Mouse (Mus musculus) frontal cortex, postnatal 14 days (tissue): Measurements from ENCODE around the gene Dand5.

ENCODE experiments used
- DNase-seq, 2 experiments: peaks; one replicate each; pipeline ENCODE4 v3.0.0; 2022; ENCODE audit warnings: low spot score in 2 of 2

Gene Dand5

DNA sequence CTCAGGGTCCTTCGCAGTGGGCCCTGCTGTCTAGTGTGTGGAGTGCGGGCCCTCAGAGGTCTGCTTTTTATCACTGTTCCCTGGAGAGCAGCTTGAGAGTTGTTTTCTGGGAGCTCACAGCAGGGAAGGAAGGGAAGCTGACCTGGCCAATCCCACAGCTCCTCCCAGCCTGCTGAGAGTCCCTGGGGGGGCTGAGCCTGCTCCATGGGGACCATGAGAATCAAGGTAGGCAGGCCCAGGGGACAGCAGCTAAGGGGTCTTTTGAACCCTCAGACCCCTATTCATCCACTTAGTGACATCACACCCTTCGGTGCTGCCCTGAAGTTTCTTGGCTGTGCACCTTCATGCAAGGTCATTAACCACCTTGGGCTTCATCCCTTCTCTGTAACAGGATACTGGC is at the start of gene Dand5:
Dand5 (minus strand) TSS at position 101 of the 400 bp plus-strand sequence.
- no peak for DNase-seq

DNA sequence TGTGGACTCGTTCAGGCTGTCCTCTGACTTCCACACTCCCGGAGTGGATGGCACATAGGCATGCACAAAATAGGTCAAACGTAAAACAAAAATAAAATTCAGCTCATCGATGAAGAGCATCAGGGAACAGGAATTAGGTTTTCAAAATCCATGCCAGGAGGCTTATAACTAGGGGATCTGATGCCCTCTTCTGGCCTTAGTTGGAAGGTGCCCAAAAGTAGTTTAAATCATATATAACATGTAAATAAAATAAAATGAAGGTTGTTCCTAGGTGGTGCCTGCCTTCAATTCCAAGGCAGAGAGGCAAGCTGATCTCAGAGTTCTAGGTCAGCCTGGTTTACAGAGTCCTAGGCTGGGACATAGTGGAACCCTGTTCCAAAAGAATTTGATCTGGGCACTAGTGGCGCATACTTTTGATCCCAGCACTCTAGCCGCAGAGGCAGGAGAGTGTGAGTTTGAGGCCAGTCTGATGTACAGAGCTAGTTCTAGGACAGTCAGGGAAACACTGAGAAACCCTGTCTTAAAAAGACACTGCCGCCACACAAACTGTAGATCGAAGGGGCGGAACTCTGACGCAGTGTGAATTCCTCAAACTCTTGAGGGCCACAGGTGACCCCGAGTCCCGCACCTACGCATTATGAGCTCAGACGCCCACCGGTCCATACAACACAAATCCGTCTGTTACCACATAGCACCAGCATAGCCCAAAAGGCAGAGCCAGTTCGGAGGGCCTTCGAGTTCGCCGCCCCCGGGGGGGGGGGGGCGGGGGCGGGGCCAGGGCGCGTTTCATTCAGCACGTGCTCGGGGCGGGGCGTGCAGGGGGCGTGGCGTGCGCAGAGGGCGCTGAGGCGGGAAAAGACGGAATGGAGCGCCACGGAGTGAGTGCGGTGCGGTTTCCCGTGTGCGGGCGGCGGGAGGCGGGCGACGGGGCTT is 49.0 kb upstream of the Dand5 start, which contains the start of gene Syce2:
Syce2 (plus strand) TSS at position 736 of the 933 bp plus-strand sequence.
- peak in 1 of 2 experiments; percentile 40 for DNase-seq

DNA sequence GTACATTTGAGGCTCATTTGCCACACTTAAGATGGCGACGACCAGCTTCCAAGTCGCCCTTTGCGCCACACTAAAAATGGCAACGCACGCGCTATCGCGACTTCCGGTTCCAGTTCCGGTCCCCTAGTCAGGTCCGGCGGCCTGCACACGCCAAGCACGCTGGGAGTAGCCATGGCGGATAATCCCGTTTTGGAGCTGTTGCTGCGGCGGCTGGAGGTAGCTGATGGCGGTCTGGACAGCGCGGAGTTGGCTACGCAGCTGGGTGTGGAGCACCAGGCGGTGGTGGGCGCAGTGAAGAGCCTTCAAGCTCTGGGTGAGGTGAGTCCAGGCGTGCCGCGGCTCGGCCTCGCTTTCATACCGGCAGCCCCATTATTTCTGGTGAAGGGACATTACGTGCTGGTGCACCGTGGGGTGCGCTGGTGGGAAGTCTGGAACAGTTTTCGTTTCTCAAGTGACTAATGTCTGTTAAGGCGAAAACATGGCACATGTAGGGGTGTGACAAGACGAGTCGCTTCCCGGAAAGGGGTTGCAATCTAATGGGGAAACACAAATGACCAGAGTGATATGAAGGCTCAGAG is 34.3 kb upstream of the Dand5 start, which contains the start of gene Farsa:
Farsa (plus strand) TSS at position 126 of the 578 bp plus-strand sequence.
- DNase-seq = peak; percentile 84 to 90

DNA sequence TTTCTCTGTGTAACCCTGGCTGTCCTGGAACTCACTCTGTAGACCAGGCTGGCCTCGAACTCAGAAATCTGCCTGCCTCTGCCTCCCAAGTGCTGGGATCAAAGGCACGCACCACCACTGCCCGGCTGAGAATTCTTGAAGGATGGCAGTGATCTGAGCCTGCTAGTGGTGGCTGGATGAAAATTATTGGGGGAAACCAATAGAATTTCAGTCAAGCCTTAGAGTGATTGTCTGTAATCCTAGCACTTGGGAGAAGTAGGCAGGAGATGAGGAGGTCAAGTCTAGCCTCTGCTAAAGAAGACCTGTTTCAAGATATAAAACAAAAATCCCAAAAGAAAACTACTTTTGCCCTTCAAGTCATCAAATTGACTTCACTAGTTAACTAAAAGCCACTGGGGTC is 33.8 kb upstream of the Dand5 start:
- no peak for DNase-seq

DNA sequence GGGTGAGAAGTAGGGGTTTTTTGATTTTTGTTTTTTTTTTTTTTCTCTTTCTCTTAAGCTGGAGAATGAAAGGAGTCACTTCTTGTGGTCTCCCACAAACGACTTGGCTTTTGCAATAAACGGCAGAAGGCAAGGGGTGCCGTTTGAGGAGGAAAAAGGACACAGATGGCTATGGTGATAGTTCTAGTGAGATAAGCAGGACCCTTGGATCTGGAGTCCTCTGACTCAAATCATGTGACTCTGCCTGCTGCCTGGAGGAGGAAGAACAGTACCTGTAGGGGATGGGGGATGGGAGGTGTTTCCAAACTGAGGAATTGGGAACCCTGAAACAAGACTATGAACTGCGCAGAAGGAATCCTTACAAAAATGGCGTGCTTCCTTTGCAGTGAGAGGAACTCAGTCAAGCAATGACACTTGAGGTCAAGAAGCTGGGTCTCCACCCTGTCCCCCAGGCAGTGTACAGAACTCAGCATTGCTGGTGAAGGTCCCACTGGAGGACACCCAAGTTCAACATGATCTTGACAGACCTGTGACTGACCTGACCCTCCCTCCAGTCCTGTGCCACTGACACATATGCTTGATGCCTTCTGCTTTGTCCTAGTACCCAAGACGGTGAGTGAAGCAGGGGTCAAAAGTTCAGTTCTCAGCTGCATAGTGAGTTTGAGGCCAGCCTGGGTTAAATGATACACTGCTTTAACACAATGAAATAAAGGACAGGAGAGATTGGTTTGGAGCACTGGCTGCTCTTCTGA is 25.2 kb upstream of the Dand5 start:
- DNase-seq = no peak

DNA sequence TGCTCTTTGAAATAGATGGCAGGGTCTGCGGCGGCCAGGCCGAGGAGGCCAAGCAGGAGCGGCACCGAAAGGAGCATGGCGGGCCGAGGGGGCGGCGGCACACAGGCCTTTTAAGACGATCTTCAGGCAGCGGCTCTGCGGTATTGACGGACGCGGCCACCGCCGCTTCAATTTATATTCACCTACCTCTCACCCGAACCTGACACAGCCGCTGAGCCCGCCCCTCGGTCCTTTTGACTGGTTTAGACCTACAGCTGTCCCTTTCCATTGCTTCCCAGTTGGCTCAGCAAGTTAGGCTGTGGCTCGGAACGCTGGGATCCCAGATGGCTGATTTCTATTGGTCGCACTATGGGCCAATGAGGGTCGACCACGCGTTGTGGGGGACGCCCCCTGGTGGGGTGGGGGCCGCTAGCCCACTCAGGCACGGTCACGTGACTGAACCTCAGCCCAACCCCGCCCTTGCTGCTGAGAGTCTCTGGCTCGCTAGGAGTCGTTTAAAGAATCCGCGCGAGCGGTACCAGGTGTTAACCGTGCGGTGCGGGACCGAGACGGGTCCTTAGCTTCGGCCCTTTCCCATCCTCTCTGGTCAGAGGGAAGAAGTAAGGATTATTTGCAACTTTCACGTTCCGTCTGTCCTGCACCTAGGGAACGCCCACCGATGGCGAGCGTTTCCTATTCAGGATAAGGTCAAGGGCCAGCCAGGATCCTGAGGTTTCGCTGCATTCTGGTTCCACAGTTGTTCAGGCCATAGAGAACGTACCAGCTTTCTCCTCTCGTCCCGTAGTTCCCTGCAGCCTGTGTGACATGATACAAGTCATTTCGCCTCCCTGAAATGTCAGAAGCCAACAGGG is 24.3 kb upstream of the Dand5 start, which contains the start of gene Calr:
Calr (minus strand) TSS at position 213 of the 851 bp plus-strand sequence.
- peak; percentile 99 to 100 for DNase-seq

DNA sequence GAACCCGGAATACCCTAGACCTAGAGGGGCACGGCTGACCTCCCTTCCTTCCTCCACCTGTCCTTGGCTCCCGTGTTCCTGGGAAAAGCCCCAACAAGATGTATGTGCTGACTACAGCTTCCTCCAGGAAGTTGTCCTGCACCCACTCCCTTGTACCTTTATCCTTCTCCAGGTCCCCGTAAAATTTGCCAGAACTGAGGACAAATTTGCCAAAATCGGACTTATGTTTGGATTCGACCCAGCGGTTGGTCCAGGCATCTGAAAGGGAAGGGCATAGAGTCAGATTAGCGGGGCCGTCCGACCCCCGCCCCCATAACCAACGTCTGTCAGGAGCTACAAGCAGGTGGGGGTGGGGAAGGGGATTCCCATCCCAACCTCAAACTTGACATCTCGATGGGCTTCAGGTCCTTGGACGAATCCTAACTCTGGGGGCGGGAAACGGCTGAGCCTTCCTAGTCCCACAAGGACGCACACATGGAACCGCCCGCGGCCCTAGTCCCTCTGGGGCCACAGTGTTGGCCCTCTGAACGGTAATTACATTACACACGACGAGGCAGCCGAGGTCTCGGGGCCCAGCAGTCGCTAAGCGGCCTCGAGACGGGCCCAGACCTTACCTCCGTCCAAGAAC is 23.6 kb upstream of the Dand5 start:
- no peak for DNase-seq

DNA sequence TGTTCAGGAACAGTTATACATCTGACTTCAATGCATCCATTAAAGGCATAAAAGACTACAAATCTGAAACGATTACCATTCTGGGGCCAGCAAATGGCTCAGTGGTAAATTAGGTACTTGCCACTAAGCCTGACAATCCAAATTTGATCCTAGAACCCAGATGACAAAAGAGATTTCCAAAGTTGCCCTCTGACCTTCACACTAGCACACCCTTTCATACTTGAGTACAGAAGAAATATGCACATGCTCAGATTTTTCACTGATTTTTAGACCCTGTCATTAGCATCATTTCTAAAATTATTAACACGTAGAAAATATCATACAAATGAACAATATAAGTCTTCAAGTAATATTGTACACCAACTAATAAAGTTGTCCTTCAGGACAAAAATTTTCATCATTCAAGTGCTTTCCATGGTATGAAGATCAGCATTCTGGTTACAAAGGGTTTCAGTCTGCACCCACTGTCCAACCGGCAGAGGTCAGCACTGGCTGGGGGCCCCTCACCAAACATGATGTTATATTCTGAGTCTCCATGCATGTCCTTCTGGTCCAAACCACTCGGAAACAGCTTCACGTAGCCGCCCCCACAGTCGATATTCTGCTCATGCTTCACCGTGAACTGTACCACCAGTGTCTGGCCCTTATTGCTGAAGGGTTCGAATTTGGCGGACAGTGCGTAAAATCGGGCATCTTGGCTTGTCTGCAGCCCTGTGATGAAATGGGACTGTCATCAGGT is 22.9 kb upstream of the Dand5 start:
- no peak for DNase-seq

DNA sequence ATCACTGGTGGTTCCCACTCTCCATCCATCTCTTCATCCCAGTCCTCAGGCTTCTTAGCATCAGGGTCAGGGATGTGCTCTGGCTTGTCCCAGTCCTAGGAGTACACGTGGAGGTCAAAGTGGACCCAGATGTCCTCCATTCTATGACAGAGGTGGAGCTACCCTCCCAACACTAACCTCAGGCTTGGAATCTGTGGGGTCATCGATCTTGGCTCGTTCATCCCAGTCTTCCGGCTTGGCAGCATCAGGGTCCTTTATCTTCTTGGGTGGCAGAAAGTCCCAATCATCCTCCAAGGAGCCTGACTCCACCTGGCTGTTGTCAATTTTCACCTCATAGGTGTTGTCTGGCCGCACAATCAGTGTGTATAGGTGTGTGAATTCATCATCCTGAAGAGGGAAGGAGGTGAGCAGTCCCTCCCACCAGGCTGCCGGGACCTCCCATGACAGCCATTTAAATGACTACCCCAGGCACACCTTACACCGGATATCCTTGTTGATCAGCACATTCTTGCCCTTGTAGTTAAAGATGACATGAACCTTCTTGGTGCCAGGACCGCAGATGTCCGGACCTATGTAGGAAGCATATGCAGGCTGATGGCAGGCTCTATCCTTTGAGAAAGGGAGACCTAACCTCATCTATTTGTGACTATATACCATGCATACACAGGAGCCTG is 21.9 kb upstream of the Dand5 start:
- DNase-seq = no peak

DNA sequence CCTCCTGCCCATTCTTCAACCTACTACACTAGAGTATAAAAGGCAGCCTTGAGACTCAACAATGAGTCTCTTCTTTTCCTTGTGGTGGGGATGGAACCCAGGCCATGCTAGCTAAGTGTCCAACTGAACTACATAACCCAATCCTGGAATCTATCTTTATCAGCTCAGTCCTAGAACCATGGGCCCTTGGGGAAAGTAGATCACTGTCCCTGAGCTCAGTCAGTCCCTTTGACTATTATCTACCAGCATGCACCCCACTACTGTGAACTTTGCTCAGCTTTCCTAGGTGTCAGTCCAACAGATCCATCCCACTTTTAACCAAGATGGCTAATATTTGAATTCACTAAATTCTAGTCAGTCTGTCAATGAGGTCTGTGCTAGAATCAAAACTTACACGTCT is 18.9 kb upstream of the Dand5 start:
- no peak for DNase-seq

DNA sequence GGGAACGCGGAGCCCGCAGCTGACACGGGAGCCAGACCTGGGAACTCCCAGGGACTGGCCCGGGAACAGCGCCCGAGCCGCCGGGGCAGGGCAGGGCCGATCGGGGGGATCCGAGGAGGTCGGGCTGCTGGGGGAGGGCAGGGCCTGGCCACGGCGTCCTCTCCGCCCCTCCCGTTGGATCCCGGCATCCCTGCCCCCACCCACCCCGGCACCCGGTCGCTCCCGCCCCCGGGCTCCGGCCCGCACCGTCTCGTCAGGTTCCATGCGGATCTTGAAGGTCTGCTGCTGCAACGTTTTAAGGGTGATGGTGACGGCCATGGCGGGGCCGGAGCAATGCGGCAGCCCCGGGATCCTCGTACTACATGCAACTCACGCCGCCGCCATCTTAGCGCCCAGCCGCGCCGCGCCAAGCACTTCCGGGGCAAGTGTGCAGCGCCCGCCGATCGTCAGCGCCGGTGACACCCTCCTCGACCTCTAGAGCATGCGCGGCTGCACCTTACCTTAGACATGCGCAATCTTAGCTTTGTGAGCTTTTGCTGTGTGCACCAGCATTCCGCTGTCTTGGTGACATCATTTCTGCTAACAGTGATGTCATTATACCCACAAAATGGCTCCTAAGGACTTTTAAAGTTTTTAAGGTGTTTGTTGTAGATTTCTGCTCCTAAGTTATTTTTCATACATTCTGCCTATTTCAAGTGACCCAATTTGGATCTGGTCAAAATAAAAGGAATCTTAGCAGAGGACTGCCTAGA is 17.8 kb upstream of the Dand5 start, which contains the start of gene Rad23a:
Rad23a (minus strand) TSS at position 418 of the 752 bp plus-strand sequence.
- DNase-seq = peak; percentile 88

DNA sequence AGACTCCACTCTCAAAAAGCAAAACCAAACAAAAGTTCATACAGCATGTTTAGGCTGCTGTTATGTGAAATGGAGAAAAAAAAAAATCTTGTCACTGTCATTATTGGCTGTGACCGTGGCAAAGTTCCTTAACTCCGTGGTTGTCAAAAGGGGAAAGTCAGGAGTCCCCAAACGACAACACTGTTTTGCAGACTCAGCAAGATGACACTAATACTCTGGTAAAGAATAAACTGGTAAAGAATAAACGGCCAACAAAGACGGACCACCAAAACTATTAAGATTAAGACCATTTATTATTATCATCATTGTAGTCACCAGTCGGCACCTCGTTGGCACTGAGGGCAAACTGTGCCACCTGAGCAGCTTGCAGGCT is 17.2 kb upstream of the Dand5 start:
- no peak for DNase-seq

DNA sequence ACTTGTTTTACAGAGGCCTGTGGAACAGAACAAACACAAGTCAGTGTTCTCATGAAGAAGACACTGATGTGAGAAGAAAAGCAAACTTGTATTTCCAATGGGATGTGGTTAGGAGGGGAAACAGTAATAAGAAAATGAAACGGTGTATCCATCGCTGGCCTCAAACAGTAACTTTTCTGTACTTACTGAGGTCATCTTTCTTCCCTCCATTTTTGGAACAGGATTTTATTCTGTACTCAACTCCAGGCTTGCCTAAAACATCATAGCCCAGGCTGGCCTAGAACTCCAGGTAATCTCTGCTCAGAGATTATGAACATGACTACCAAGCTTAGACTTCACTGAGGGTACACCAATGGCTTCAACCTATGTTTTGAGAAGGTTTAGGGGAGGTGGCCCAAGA is 16.8 kb upstream of the Dand5 start:
- no peak for DNase-seq

DNA sequence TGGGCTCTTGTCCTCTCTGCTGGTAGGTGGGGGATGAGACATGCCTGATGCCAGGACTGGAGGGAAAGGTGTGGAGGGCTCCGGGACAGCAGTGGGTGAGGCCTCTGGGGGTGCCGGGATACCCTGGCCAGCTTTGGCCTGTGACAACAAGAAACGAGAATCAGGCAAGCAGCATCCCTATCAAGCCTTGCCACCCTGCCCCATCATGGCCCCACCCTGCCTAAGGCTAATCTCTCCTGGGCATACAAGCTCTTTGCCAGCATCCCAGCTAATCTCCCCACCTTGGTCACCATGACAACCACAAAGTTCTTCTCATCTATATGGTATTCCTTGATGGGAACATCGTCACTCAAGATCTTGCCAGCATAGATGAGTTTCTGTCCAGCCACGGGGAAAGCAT is 15.9 kb upstream of the Dand5 start:
- DNase-seq = no peak

DNA sequence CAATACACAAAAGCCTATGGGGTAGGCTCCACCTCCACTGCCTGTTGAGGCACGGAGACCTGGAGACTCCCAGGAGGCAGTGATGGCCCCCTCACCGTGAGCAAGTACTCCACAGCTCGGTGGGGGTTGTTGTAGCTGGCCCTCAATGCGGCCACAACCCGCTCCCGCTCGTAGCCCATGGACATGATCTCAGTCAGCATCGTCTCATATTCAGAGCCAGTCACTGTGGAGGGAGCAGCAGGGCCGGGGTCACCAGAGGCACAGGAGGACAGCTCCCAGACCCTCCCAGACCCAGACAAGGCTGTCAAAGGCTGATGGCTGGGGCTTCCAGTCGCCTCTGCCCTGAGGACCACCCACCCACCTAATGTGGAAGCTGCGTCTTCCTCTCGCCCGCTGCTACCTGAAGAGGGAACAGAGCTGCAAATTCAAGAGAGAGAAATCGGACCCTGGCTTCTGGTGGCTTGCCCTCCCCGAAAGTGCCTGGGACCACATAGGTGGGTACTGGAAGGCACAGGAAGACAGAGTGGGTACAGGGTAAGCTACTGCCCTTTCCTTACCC is 15.4 kb upstream of the Dand5 start:
- no peak for DNase-seq

DNA sequence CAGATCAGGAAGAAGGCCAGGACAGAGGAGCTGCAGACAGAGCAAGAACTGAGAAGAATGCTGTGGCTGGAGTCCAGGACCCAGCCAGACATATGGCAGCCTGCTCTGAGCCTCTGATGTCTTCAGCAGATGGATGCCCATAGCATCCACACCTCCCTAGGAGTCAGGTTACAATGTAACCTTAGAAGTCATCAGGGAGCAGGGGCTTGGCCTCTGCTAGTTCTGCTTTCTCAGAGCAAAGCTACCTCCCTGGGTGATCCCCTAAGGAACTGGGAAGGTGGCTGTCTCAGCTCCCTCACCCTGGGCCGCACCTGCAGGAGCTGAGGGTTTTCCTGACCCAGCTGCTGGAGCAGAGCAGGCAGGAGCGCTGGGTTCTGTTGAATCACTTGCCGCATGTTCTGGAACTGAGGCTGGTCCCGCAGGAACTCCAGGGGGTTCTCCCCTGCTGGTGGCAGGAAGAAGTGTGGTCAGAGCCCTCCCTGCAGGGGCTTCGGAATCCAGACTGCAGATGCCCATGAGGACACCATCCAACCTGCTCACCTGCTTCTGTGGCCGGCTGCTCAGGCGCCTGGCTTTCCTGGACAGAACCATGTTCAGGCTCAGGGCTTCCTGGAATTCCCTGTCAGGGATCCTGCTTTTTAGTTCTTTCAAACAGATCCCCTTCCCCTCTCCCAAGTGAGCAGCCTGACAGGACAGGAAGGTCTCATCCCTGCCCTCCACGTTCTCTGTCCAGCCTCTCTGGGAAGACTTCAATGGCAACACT is 14.7 kb upstream of the Dand5 start:
- DNase-seq = no peak
